Mouse (Mus musculus) stomach, embryonic 14.5 days (tissue): ENCODE results near the gene Gm37240. TPM values are rescaled to one million over a fixed set of nuclear protein-coding genes. Genes with fewer than 3 reads are reported as not detected.
A peak's percentile ranks its signal among the peaks of the same experiment; 100 is the strongest.

Source experiments
- ATAC-seq: fragments of 200-750 bp; cut with Nextera tagmentation; 2 replicates; pipeline ENCODE4 v1.8.0; 2017; ENCODE audit warnings: low read depth, moderate TSS enrichment; ENCODE audit not compliant: insufficient number of reproducible peaks, insufficient read depth, low FRiP score
- H3K27ac ChIP-seq: fragments of 300-500 bp; sonication (generic); 2 replicates; pipeline ENCODE4 v1.5.1; 2014; ENCODE audit warnings: mild to moderate bottlenecking, low read length, moderate library complexity, mixed read lengths
- H3K27me3 ChIP-seq: fragments of 300-500 bp; sonication (generic); 2 replicates; pipeline ENCODE4 v1.6.1; 2014; ENCODE audit warnings: low read length, control low read depth, mixed read lengths; ENCODE audit not compliant: control insufficient read depth, insufficient read depth
- H3K36me3 ChIP-seq: fragments of 300-500 bp; sonication (generic); 2 replicates; pipeline ENCODE4 v1.6.1; 2014; ENCODE audit warnings: mild to moderate bottlenecking, control low read depth, low read length, moderate library complexity, mixed read lengths; ENCODE audit not compliant: control insufficient read depth, insufficient read depth
- H3K4me1 ChIP-seq: fragments of 300-500 bp; sonication (generic); 2 replicates; pipeline ENCODE4 v1.6.1; 2014; ENCODE audit warnings: low read length, control low read depth, mixed read lengths; ENCODE audit not compliant: control insufficient read depth, insufficient read depth
- H3K4me2 ChIP-seq: fragments of 300-500 bp; sonication (generic); replicated peaks from 2 replicates; pipeline ENCODE4 v1.6.1; 2014; ENCODE audit warnings: low read depth, low read length, control low read depth
- H3K4me3 ChIP-seq: fragments of 300-500 bp; sonication (generic); 2 replicates; pipeline ENCODE4 v1.5.1; 2014; ENCODE audit warnings: low read depth, low read length, control low read depth
- H3K9ac ChIP-seq: fragments of 300-500 bp; sonication (generic); replicated peaks from 2 replicates; pipeline ENCODE4 v1.6.1; 2014; ENCODE audit warnings: low read depth, mild to moderate bottlenecking, control low read depth, low read length, moderate library complexity, mixed read lengths
- H3K9me3 ChIP-seq: fragments of 300-500 bp; sonication (generic); 2 replicates; pipeline ENCODE4 v1.6.1; 2016; ENCODE audit warnings: low read depth, low read length, control low read depth; ENCODE audit not compliant: control insufficient read depth
- WGBS: fragments of 180-500 bp; shearing (Covaris S2); extraction: QIAGEN DNeasy Blood & Tissue Kit; methylation state at CpG from one replicate; pipeline ENCODE4 v1.1.7; 2014; 5-methylcytosine and 5-hydroxymethylcytosine counted together
- polyA plus RNA-seq: library from polyadenylated mRNA; unstranded; fragments of >200 nt; fragmentation: Nextera tagmentation; extraction: Ambion mirVana; gene quantifications from 2 replicates; pipeline ENCODE4 v1.2.1, GENCODE M21; 2014

Gene Gm37240
- polyA plus RNA-seq, 1 experiment from 2014 or later, result 9.6 TPM

DNA sequence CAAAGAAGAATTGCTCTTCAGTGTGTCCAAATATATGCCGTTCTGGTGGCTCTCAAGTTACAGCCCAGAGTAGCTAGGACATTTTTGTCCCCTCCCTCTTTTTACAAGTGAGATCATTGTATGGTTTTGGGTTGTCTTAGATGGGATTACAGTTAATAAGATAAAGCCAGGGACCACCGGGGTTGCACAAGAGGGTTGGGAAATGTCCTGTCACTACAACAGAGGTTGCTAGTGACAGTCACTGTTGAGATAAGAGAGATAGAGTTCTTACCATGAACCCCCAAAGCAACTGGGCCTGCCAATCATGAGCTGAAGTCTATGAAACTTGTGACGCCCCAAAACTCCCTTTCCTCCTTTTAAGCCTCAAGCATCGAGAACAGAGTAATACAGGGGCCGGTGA is 769.6 kb downstream of the Gm37240 start:
- no peak overlapping the region for H3K9ac ChIP-seq
- H3K4me1 ChIP-seq, result no peaks in the 10 kb centered on the region
- H3K4me3 ChIP-seq, result no peak overlapping the region
- WGBS, result 71% methylated on average over 5 of the region's 5 CpGs
- no peak overlapping the region for H3K4me2 ChIP-seq
- no peaks in the 10 kb centered on the region for H3K9me3 ChIP-seq
- no peaks in the 10 kb centered on the region for H3K27me3 ChIP-seq
- no peak overlapping the region for H3K27ac ChIP-seq
- no peaks in the 10 kb centered on the region for H3K36me3 ChIP-seq
- no peak for ATAC-seq

DNA sequence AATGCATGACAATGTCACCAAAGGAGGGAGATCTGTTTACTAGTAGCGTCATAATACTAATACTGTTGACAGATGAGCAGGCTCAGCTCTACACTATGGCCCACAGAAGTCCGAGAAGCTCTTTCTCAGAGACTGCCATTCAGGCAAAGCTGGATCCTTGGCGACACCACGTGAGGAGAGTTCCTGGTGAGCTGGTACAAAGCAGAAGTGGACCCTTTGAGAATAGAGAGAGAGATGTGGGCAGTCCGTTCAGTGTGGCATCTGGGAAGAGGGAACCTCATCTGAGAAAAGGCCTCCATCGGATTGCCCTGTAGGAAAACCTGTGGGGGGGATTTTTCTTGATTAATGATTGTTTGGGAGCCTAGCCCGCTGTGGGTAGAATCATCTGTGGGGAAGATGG is 770.3 kb downstream of the Gm37240 start:
- no peak overlapping the region for H3K4me3 ChIP-seq
- H3K27ac ChIP-seq, result no peak overlapping the region
- no peak overlapping the region for H3K9ac ChIP-seq
- H3K9me3 ChIP-seq, result no peaks in the 10 kb centered on the region
- no peak overlapping the region for H3K4me2 ChIP-seq
- no peaks in the 10 kb centered on the region for H3K4me1 ChIP-seq
- H3K27me3 ChIP-seq, result no peaks in the 10 kb centered on the region
- H3K36me3 ChIP-seq, result no peaks in the 10 kb centered on the region
- ATAC-seq, result no peak
- WGBS, result 84% methylated on average over 7 of the region's 7 CpGs

DNA sequence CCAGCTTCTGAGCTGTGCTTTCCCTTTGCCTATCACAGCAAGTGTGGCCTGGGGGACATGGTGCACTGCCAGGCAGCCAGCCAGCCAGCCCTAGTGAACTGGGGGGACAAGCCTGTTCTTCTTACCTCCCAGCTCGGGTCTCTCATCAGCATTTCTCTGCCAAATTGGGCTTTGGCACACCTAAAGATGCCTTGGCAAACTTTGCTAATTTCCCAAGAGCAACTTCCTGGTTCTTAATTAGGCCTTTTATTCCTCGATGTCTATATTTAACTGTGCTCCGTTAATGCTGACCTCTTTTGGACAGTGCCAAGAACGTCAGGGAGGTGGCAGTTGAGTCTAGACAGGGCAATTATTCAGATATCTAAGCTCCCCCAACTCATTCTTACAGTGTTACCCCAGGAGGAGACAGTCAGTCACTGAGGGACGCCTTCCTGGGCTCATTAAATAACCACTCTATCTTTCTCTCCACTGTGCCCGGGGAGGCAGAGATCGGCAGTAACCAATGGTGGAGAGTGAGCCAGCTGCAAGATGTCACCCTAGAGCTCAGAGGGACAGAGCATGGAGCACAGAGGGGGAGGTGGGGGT is 771.3 kb downstream of the Gm37240 start:
- Histone ChIP-seq H3K4me1 (no peaks in the 10 kb centered on the region), H3K9ac (no peak overlapping the region), H3K27me3 (no peaks in the 10 kb centered on the region), H3K9me3 (no peaks in the 10 kb centered on the region), H3K4me2 (no peak overlapping the region), H3K27ac (no peak overlapping the region), H3K36me3 (no peaks in the 10 kb centered on the region), H3K4me3 (no peak overlapping the region)
- WGBS, result 49% methylated on average over 7 of the region's 7 CpGs
- ATAC-seq, result no peak

DNA sequence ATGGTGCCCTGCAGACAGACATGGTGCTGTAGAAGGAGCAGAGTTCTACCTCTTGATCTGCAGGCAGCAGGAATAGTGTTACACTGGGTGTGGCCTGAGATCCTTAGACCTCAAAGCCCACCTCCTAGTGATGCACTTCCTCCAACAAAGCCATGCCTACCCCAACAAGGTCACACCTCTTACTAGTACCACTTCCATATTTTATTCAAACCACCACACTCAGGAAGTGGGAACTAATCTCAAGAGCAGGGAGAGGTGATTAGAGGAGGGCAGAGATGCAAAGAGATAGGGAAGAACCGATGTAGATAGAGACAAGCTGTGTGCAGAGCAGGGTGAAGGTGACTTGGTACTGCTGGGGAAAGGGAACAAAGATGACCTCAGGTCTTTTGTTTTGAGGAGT is 773.8 kb downstream of the Gm37240 start:
- Histone ChIP-seq H3K27ac (no peak overlapping the region), H3K4me2 (no peak overlapping the region), H3K4me1 (no peaks in the 10 kb centered on the region), H3K36me3 (no peaks in the 10 kb centered on the region), H3K27me3 (no peaks in the 10 kb centered on the region), H3K9ac (no peak overlapping the region), H3K4me3 (no peak overlapping the region), H3K9me3 (no peaks in the 10 kb centered on the region)
- WGBS, result 89% methylated on average over 1 of the region's 1 CpGs
- no peak for ATAC-seq

DNA sequence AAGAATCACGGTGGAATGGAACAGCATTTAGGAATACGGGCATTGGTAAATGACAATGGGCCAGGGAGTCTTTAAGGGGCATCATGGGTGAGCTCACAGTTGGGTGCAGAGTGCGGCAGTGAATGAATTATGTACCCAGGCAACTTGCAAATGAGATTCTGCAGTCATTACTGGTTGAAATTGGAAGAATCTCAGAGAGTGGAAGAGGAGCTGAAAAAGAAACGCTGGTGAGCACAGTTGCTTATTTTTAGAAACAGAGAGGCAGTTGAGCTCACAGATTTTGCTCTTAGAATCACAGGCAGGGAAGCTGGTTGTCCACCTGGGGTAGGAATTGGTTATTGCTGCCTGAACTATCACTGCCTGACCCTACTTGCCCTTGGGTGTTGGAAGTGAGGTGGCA is 776.6 kb downstream of the Gm37240 start:
- WGBS, result 63% methylated on average over 4 of the region's 4 CpGs
- H3K4me2 ChIP-seq, result no peak overlapping the region

DNA sequence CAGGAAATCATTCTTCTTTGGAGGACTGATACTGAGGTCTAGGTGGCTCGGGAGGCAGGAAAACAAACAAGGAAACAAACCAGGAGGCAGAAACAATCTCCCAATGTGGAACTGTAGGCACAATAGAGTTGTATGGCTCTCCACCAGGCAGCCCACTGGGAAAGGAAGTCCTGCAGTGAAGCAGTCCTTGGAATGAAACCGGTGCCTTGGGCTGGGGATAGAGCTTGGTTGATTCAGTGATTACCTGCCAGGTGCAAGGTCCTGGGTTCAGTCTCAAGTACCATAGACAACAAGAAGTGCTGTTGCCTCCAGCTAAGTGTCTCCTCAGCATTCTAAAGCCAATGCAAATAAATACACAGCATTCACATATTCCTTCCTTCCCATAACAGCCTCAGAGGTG is 778.1 kb downstream of the Gm37240 start:
- Histone ChIP-seq H3K9me3 (no peaks in the 10 kb centered on the region), H3K9ac (no peak overlapping the region), H3K27ac (no peak overlapping the region), H3K27me3 (no peaks in the 10 kb centered on the region), H3K4me3 (no peak overlapping the region), H3K4me2 (no peak overlapping the region), H3K4me1 (no peaks in the 10 kb centered on the region), H3K36me3 (no peaks in the 10 kb centered on the region)
- no peak for ATAC-seq
- WGBS, result 53% methylated on average over 2 of the region's 2 CpGs

More for the DNA sequence above, 776.6 kb downstream of the Gm37240 start:
- no peak overlapping the region for H3K27ac ChIP-seq
- no peak overlapping the region for H3K4me3 ChIP-seq
- no peaks in the 10 kb centered on the region for H3K36me3 ChIP-seq
- no peaks in the 10 kb centered on the region for H3K4me1 ChIP-seq
- no peak overlapping the region for H3K9ac ChIP-seq
- ATAC-seq, result no peak
- no peaks in the 10 kb centered on the region for H3K9me3 ChIP-seq
- H3K27me3 ChIP-seq, result no peaks in the 10 kb centered on the region

DNA sequence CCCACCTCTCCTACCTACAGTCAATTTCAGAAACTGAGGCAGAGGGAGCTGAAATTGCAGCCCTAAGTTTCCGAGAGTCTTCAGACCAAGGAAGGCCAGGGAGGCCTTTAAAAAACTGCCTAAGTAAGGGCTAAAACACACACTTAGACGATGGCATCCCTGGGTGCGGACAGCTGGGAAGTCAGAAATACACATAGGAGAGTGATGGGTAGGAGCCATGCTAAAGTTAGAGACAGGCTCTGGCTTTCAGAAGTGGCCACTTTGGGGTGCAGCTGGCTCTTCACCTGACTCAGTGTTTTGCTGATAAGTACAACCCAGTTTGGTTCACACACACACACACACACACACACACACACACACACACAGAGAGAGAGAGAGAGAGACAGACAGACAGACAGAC is 778.9 kb downstream of the Gm37240 start:
- no peaks in the 10 kb centered on the region for H3K27me3 ChIP-seq
- H3K4me1 ChIP-seq, result no peaks in the 10 kb centered on the region
- H3K4me3 ChIP-seq, result no peak overlapping the region
- 84% methylated on average over 3 of the region's 3 CpGs for whole genome bisulfite sequencing
- no peak overlapping the region for H3K4me2 ChIP-seq
- H3K9ac ChIP-seq, result no peak overlapping the region
- no peaks in the 10 kb centered on the region for H3K9me3 ChIP-seq
- no peak for ATAC-seq
- no peak overlapping the region for H3K27ac ChIP-seq
- no peaks in the 10 kb centered on the region for H3K36me3 ChIP-seq

DNA sequence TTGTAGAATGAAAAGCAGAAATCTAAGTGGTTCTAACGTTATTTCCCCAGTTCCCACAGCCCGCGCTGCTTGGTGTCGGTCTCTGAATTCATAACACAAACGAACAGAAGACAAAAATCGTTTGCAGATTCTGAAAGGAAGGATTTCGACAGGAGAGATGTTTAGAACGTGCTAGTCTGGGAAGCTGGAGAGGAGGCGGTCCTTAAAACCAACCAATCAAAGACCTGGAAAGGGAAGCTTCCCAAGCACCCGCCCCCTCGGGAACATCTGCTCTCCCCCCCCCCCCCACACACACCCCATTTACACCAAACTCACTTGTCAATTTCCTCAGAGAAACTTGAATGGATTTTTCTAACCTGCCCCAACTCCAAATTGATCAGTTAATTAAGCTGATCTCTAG is 780.4 kb downstream of the Gm37240 start:
- Histone ChIP-seq H3K9me3 (no peaks in the 10 kb centered on the region), H3K27me3 (no peaks in the 10 kb centered on the region), H3K27ac (no peak overlapping the region), H3K36me3 (no peaks in the 10 kb centered on the region), H3K9ac (no peak overlapping the region), H3K4me2 (0 out of 2 replicates have a peak overlapping the region, but pooled peaks have one; percentile 24), H3K4me1 (no peaks in the 10 kb centered on the region), H3K4me3 (no peak overlapping the region)
- 43% methylated on average over 11 of the region's 11 CpGs for WGBS
- ATAC-seq, result no peak

DNA sequence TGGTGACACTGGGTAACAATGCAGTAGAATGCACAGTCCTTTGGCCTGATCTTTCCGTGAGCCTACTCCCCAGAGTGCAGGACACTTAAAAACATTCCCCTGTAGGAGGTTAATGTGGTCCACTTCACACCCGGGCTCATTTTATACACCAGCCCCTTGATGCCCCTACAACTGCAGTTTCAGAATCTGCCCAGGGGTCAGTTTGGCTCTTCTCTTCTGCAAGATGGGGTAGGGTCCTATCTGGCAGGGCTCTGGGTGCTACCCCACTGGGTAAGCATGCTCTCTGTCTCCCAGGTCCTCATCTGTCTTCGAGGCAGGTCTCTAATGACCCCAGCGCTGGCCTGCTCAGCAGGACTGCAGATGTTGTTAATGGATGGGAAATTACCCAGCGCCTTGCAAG is 783.0 kb downstream of the Gm37240 start:
- 34% methylated on average over 5 of the region's 5 CpGs for WGBS
- H3K36me3 ChIP-seq, result no peaks in the 10 kb centered on the region
- H3K9me3 ChIP-seq, result no peaks in the 10 kb centered on the region
- H3K27ac ChIP-seq, result no peak overlapping the region
- H3K4me1 ChIP-seq, result no peaks in the 10 kb centered on the region
- H3K9ac ChIP-seq, result no peak overlapping the region
- ATAC-seq, result no peak
- H3K4me2 ChIP-seq, result no peak overlapping the region
- no peak overlapping the region for H3K4me3 ChIP-seq
- H3K27me3 ChIP-seq, result no peaks in the 10 kb centered on the region
